Mouse (Mus musculus) adrenal gland (tissue): ENCODE measurements around the gene Rfx5.
"Not testable (repeated sequence)": the region's sequence is repeated elsewhere in the genome, so short reads cannot be mapped to it uniquely, and the experiment has no call there.

Experiments used
- intact Hi-C: fragments of 180-260 bp; cut with DNase I; formaldehyde crosslinking; loops from one replicate; pipeline ENCODE4 v1.15.1; 2025

Rfx5 gene

GRCm38 (mm10) chr3:94935332-94935731, 18.5 kb upstream of the Rfx5 start:
- intact Hi-C loops, result not testable (repeated sequence)

- intact Hi-C loops, result not testable (repeated sequence)
Measured at GRCm38 (mm10) chr3:94936147-94936546, 17.7 kb upstream of the Rfx5 start.

- intact Hi-C loops, result not testable (repeated sequence)
Measured at GRCm38 (mm10) chr3:94937194-94937593, 16.7 kb upstream of the Rfx5 start.

- intact Hi-C loops, result not testable (repeated sequence)
Measured at GRCm38 (mm10) chr3:94940033-94940432, 13.8 kb upstream of the Rfx5 start.

- intact Hi-C loops, result not testable (repeated sequence)
Measured at GRCm38 (mm10) chr3:94942211-94942967, 11.5 kb upstream of the Rfx5 start.

- intact Hi-C loops, result not testable (repeated sequence)
Measured at GRCm38 (mm10) chr3:94943706-94944105, 10.2 kb upstream of the Rfx5 start.

- intact Hi-C loops, result loop anchor here (2.0 kb wide), 1 partner anchor 47 kb away; no protein-coding TSS in a partner anchor
Measured at GRCm38 (mm10) chr3:94948066-94948614, 5.7 kb upstream of the Rfx5 start.

GRCm38 (mm10) chr3:94949645-94950044, 4.2 kb upstream of the Rfx5 start:
- intact Hi-C loops, result loop anchor here (2.0 kb wide), 1 partner anchor 45 kb away; no protein-coding TSS in a partner anchor

- intact Hi-C loops, result no loop called here
Measured at GRCm38 (mm10) chr3:94952806-94953205, 1.1 kb upstream of the Rfx5 start.

GRCm38 (mm10) chr3:94953384-94953763, 501 bp upstream of the Rfx5 start:
- intact Hi-C loops, result no loop called here

GRCm38 (mm10) chr3:94958295-94958694, 4.4 kb downstream of the Rfx5 start:
- intact Hi-C loops, result no loop called here

GRCm38 (mm10) chr3:94959871-94960270, 6.0 kb downstream of the Rfx5 start:
- intact Hi-C loops, result no loop called here

- intact Hi-C loops, result no loop called here
Measured at GRCm38 (mm10) chr3:94960322-94960721, 6.4 kb downstream of the Rfx5 start.

- intact Hi-C loops, result no loop called here
Measured at GRCm38 (mm10) chr3:94964989-94965388, 11.1 kb downstream of the Rfx5 start.

GRCm38 (mm10) chr3:94965878-94966277, 12.0 kb downstream of the Rfx5 start:
- intact Hi-C loops, result no loop called here

GRCm38 (mm10) chr3:94972552-94972951, 18.7 kb downstream of the Rfx5 start:
- intact Hi-C loops, result no loop called here

GRCm38 (mm10) chr3:94973620-94974019, 19.7 kb downstream of the Rfx5 start:
- intact Hi-C loops, result no loop called here

GRCm38 (mm10) chr3:94974026-94974527, 20.2 kb downstream of the Rfx5 start:
- intact Hi-C loops, result no loop called here

GRCm38 (mm10) chr3:94974528-94975422, 20.9 kb downstream of the Rfx5 start, which contains the start of gene Pi4kb:
Gene Pi4kb, plus strand, starts transcription at chr3:94974731.
- intact Hi-C loops, result no loop called here

GRCm38 (mm10) chr3:94984312-94984711, 30.4 kb downstream of the Rfx5 start:
- intact Hi-C loops, result no loop called here

GRCm38 (mm10) chr3:94985513-94985912, 31.6 kb downstream of the Rfx5 start:
- intact Hi-C loops, result no loop called here

- intact Hi-C loops, result no loop called here
Measured at GRCm38 (mm10) chr3:94987578-94987977, 33.7 kb downstream of the Rfx5 start.
